Mouse (Mus musculus) neural tube, embryonic 12.5 days (tissue): ENCODE results near the gene Mmaa. TPM values are rescaled to one million over a fixed set of nuclear protein-coding genes. Genes with fewer than 3 reads are reported as not detected.

Experiments used
- ATAC-seq: fragments of 200-750 bp; cut with Nextera tagmentation; 2 replicates; pipeline ENCODE4 v1.8.0; 2017; ENCODE audit warnings: low read depth, mild to moderate bottlenecking, moderate TSS enrichment, moderate library complexity; ENCODE audit not compliant: low FRiP score
- H3K27ac ChIP-seq: fragments of 300-500 bp; sonication (generic); 2 replicates; pipeline ENCODE4 v1.5.1; 2016
- H3K27me3 ChIP-seq: fragments of 300-500 bp; sonication (generic); replicated peaks from 2 replicates; pipeline ENCODE4 v1.6.1; 2016; ENCODE audit warnings: mild to moderate bottlenecking
- H3K36me3 ChIP-seq: fragments of 300-500 bp; sonication (generic); 2 replicates; pipeline ENCODE4 v1.6.1; 2016; ENCODE audit warnings: mild to moderate bottlenecking
- H3K4me1 ChIP-seq: fragments of 300-500 bp; sonication (generic); 2 replicates; pipeline ENCODE4 v1.6.1; 2016
- H3K4me2 ChIP-seq: fragments of 300-500 bp; sonication (generic); replicated peaks from 2 replicates; pipeline ENCODE4 v1.6.1; 2016; ENCODE audit warnings: mild to moderate bottlenecking
- H3K4me3 ChIP-seq: fragments of 300-500 bp; sonication (generic); 2 replicates; pipeline ENCODE4 v1.5.1; 2016
- H3K9ac ChIP-seq: fragments of 300-500 bp; sonication (generic); 2 replicates; pipeline ENCODE4 v1.6.1; 2016; ENCODE audit warnings: mild to moderate bottlenecking
- H3K9me3 ChIP-seq: fragments of 300-500 bp; sonication (generic); 2 replicates; pipeline ENCODE4 v1.6.1; 2016; ENCODE audit warnings: mild to moderate bottlenecking
- whole genome bisulfite sequencing: fragments of 180-500 bp; shearing (Covaris S2); methylation state at CpG from one replicate; pipeline ENCODE4 v1.1.7; 2016; 5-methylcytosine and 5-hydroxymethylcytosine counted together
- polyA plus RNA-seq: library from polyadenylated mRNA; unstranded; fragments of >200 nt; fragmentation: Nextera tagmentation; extraction: Ambion mirVana; gene quantifications from 2 replicates; pipeline ENCODE4 v1.2.1, GENCODE M21; 2016

Mmaa gene
- polyA plus RNA-seq, 1 experiment from 2014 or later: 14.4 TPM

GRCm38 (mm10) chr8:79323121-79323520 lies 28.4 kb upstream of the Mmaa start:
- no peaks in the 10 kb centered on the region for H3K27me3 ChIP-seq
- H3K4me1 ChIP-seq: no peaks in the 10 kb centered on the region
- H3K9me3 ChIP-seq: no peaks in the 10 kb centered on the region
- no peak overlapping the region for H3K4me3 ChIP-seq
- WGBS: 79% methylated on average over 7 of the region's 7 CpGs
- no peak overlapping the region for H3K27ac ChIP-seq
- no peak overlapping the region for H3K9ac ChIP-seq
- H3K4me2 ChIP-seq: no peak overlapping the region
- no peaks in the 10 kb centered on the region for H3K36me3 ChIP-seq
- ATAC-seq: no peak

GRCm38 (mm10) chr8:79310801-79311200 lies 16.1 kb upstream of the Mmaa start:
- H3K36me3 ChIP-seq: no peaks in the 10 kb centered on the region
- 71% methylated on average over 2 of the region's 2 CpGs for WGBS
- H3K9ac ChIP-seq: no peak overlapping the region
- no peaks in the 10 kb centered on the region for H3K27me3 ChIP-seq
- no peak overlapping the region for H3K27ac ChIP-seq
- H3K4me2 ChIP-seq: no peak overlapping the region
- ATAC-seq: no peak
- no peaks in the 10 kb centered on the region for H3K9me3 ChIP-seq
- H3K4me1 ChIP-seq: no peaks in the 10 kb centered on the region
- H3K4me3 ChIP-seq: no peak overlapping the region

DNA sequence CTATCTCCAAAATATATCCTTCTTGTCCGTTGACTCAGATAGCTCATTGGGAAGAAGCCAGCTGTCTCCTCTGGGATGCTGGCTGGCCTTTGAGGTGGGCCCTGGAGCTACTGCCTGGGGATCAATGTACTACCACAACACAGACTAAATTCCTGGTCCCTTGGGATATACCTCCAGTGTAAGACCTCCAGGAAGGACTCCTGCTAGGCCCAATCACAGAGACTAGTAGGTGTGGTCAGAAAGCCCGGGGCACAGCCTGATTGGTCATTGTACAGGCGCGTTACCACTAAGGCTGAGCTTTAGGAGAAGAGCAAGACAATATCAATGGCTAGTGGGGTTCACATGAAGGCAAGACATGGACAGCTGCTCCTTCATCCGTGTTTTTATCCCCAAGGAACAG lies 11.2 kb upstream of the Mmaa start:
- Histone ChIP-seq H3K27ac (no peak overlapping the region), H3K27me3 (no peaks in the 10 kb centered on the region), H3K9ac (no peak overlapping the region), H3K9me3 (no peaks in the 10 kb centered on the region), H3K4me2 (no peak overlapping the region), H3K4me3 (no peak overlapping the region), H3K36me3 (no peaks in the 10 kb centered on the region), H3K4me1 (no peaks in the 10 kb centered on the region)
- 64% methylated on average over 5 of the region's 5 CpGs for WGBS
- no peak for ATAC-seq

DNA sequence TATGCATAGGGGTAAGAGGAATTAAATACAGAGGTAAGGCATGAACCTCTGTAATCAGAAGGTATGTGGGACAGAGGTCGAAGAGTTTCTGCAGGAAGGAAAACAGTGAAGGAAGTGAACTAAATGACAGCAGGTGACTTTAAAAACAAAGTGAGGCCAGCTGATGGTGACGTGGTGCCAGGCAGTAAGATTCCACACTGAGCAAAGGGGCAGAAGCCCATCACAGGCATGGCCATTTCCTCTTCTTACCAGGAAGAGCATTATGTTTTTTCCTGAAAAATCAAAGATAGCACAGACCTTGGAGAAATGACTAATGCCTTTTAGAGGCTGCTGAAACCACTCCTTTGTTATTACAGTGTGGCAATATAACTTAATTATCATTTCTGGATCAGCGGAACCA lies 6.8 kb upstream of the Mmaa start:
- H3K4me2 ChIP-seq: no peak overlapping the region
- no peak overlapping the region for H3K27ac ChIP-seq
- H3K4me3 ChIP-seq: no peak overlapping the region
- WGBS: 86% methylated on average over 3 of the region's 3 CpGs
- no peaks in the 10 kb centered on the region for H3K9me3 ChIP-seq
- H3K36me3 ChIP-seq: no peaks in the 10 kb centered on the region
- ATAC-seq: no peak
- H3K9ac ChIP-seq: no peak overlapping the region
- no peaks in the 10 kb centered on the region for H3K27me3 ChIP-seq
- H3K4me1 ChIP-seq: 0 out of 2 replicates have a peak, but pooled peaks cover 3% of the 10 kb centered on the region

- no peak overlapping the region for H3K9ac ChIP-seq
- no peak overlapping the region for H3K4me3 ChIP-seq
- H3K9me3 ChIP-seq: no peaks in the 10 kb centered on the region
- H3K4me2 ChIP-seq: no peak overlapping the region
- H3K36me3 ChIP-seq: no peaks in the 10 kb centered on the region
- WGBS: 85% methylated on average over 5 of the region's 5 CpGs
- ATAC-seq: no peak
- H3K4me1 ChIP-seq: 0 out of 2 replicates have a peak, but pooled peaks cover 3% of the 10 kb centered on the region
- H3K27me3 ChIP-seq: no peaks in the 10 kb centered on the region
- no peak overlapping the region for H3K27ac ChIP-seq
Observed at GRCm38 (mm10) chr8:79299704-79300103, 5.0 kb upstream of the Mmaa start.

- H3K9me3 ChIP-seq: no peaks in the 10 kb centered on the region
- no peak overlapping the region for H3K27ac ChIP-seq
- ATAC-seq: no peak
- 38% methylated on average over 3 of the region's 3 CpGs for WGBS
- H3K4me1 ChIP-seq: peaks cover 15% of the 10 kb centered on the region; the same call in 1 of the 2 replicates
- H3K9ac ChIP-seq: no peak overlapping the region
- no peaks in the 10 kb centered on the region for H3K27me3 ChIP-seq
- H3K36me3 ChIP-seq: no peaks in the 10 kb centered on the region
- H3K4me3 ChIP-seq: no peak overlapping the region
- no peak overlapping the region for H3K4me2 ChIP-seq
Observed at GRCm38 (mm10) chr8:79297763-79298162, 3.0 kb upstream of the Mmaa start.

DNA sequence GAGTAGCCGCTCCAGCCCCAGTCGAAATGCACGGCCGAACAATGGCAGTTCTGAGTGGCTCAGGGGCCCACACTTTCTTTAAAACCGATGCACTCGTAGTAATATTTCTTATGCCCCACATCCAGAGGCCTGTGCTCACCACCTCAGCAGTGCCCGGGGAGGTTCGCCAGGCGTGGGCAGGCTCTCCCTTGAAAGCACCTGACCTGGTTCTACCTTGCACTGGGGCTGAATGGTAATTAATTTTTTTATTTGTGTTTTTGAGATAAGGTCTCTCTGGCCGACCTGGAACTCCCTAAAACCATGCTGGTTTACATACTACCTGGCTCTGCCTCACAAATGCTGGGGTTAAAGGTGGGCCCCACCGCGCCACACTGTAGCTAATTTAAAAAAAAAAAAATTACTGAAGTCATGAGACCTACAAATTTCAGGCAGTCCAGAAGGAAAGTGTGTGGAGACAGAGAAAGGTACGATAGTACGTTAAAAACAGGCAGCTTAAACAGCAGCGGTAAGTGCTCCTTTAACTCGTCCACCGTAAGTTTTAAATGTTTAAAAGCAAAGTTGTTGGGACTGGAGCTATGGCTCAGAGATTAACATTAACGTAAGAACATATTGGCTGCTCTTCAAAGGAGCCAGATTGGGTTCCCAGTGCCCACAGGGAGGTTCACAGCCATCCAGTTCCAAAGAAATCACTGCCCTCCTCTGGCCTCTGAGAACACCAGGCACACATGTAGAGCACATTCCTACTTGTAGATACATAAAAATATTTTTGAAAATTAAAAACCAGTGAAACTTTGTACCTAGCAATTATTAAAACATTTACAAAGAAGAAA lies 754 bp upstream of the Mmaa start:
- H3K27ac ChIP-seq: peak overlapping the region; percentile 93; the same call in 1 of the 2 replicates
- peak overlapping the region; percentile 48 for H3K4me3 ChIP-seq
- H3K4me2 ChIP-seq: peak overlapping the region; percentile 80
- H3K9ac ChIP-seq: peak overlapping the region; percentile 79
- no peaks in the 10 kb centered on the region for H3K36me3 ChIP-seq
- H3K27me3 ChIP-seq: no peaks in the 10 kb centered on the region
- WGBS: 16% methylated on average over 18 of the region's 18 CpGs
- H3K4me1 ChIP-seq: peaks cover 15% of the 10 kb centered on the region; the same call in 1 of the 2 replicates
- H3K9me3 ChIP-seq: no peaks in the 10 kb centered on the region
- peak; percentile 42 for ATAC-seq

- no peak for ATAC-seq
- Histone ChIP-seq H3K4me3 (peak overlapping the region; percentile 48; the same call in 1 of the 2 replicates), H3K9ac (peak overlapping the region; percentile 22; the same call in 1 of the 2 replicates), H3K4me1 (peaks cover 15% of the 10 kb centered on the region; the same call in 1 of the 2 replicates), H3K36me3 (no peaks in the 10 kb centered on the region), H3K27me3 (no peaks in the 10 kb centered on the region), H3K4me2 (peak overlapping the region; percentile 80), H3K9me3 (no peaks in the 10 kb centered on the region), H3K27ac (no peak overlapping the region)
- 75% methylated on average over 3 of the region's 3 CpGs for WGBS
Observed at GRCm38 (mm10) chr8:79293841-79294240, 896 bp downstream of the Mmaa start.

- Histone ChIP-seq H3K9me3 (no peaks in the 10 kb centered on the region), H3K4me3 (no peak overlapping the region), H3K4me2 (peak overlapping the region; percentile 80), H3K4me1 (peaks cover 14% of the 10 kb centered on the region; the same call in 1 of the 2 replicates), H3K27ac (no peak overlapping the region), H3K27me3 (no peaks in the 10 kb centered on the region), H3K36me3 (no peaks in the 10 kb centered on the region), H3K9ac (no peak overlapping the region)
- ATAC-seq: no peak
- WGBS: 85% methylated on average over 3 of the region's 3 CpGs
Observed at GRCm38 (mm10) chr8:79292712-79293264, 1.9 kb downstream of the Mmaa start.

- Histone ChIP-seq H3K27me3 (no peaks in the 10 kb centered on the region), H3K27ac (no peak overlapping the region), H3K9ac (no peak overlapping the region), H3K36me3 (no peaks in the 10 kb centered on the region), H3K4me1 (peaks cover 12% of the 10 kb centered on the region; the same call in 1 of the 2 replicates), H3K4me3 (no peak overlapping the region), H3K4me2 (no peak overlapping the region), H3K9me3 (no peaks in the 10 kb centered on the region)
- ATAC-seq: no peak
- 77% methylated on average over 5 of the region's 5 CpGs for WGBS
Observed at GRCm38 (mm10) chr8:79289592-79289991, 5.1 kb downstream of the Mmaa start.

- H3K27me3 ChIP-seq: no peaks in the 10 kb centered on the region
- ATAC-seq: no peak
- H3K9ac ChIP-seq: no peak overlapping the region
- no peak overlapping the region for H3K4me3 ChIP-seq
- 67% methylated on average over 2 of the region's 2 CpGs for WGBS
- H3K36me3 ChIP-seq: no peaks in the 10 kb centered on the region
- H3K27ac ChIP-seq: no peak overlapping the region
- no peak overlapping the region for H3K4me2 ChIP-seq
- H3K9me3 ChIP-seq: no peaks in the 10 kb centered on the region
- peaks cover 9% of the 10 kb centered on the region; the same call in 1 of the 2 replicates for H3K4me1 ChIP-seq
Observed at GRCm38 (mm10) chr8:79288681-79289080, 6.1 kb downstream of the Mmaa start.

- 91% methylated on average over 4 of the region's 4 CpGs for WGBS
- H3K27ac ChIP-seq: no peak overlapping the region
- no peak for ATAC-seq
- no peaks in the 10 kb centered on the region for H3K9me3 ChIP-seq
- no peaks in the 10 kb centered on the region for H3K36me3 ChIP-seq
- H3K27me3 ChIP-seq: no peaks in the 10 kb centered on the region
- H3K4me2 ChIP-seq: no peak overlapping the region
- peaks cover 5% of the 10 kb centered on the region; the same call in 1 of the 2 replicates for H3K4me1 ChIP-seq
- H3K4me3 ChIP-seq: no peak overlapping the region
- H3K9ac ChIP-seq: no peak overlapping the region
Observed at GRCm38 (mm10) chr8:79288250-79288649, 6.5 kb downstream of the Mmaa start.
